Mouse (Mus musculus) erythroblast, embryonic 14.5 days (primary cell): Measurements from ENCODE around the gene Gm12248. TPM values are rescaled to one million over a fixed set of nuclear protein-coding genes. Genes with fewer than 3 reads are reported as not detected.

ENCODE experiments used
- H3K27me3 ChIP-seq: 2 replicates; pipeline ENCODE4 v1.6.1; 2012; ENCODE audit warnings: inconsistent platforms; ENCODE audit not compliant: control insufficient read depth
- H3K36me3 ChIP-seq: 2 replicates; pipeline ENCODE4 v1.6.1; 2012; ENCODE audit warnings: mild to moderate bottlenecking, inconsistent platforms; ENCODE audit not compliant: control insufficient read depth
- H3K4me1 ChIP-seq: 2 replicates; pipeline ENCODE4 v1.6.1; 2012; ENCODE audit warnings: inconsistent platforms; ENCODE audit not compliant: control insufficient read depth
- H3K4me3 ChIP-seq: replicated peaks from 2 replicates; pipeline ENCODE3; 2012; ENCODE audit warnings: moderate library complexity, mild to moderate bottlenecking, inconsistent platforms
- H3K9me3 ChIP-seq: 2 replicates; pipeline ENCODE4 v1.6.1; 2012; ENCODE audit warnings: low read length, inconsistent platforms, mixed read lengths; ENCODE audit not compliant: control insufficient read depth
- GATA1 ChIP-seq: IDR thresholded peaks from 2 replicates; pipeline ENCODE4 v1.6.1; 2012; ENCODE audit warnings: low read length, inconsistent platforms, mixed read lengths
- TAL1 ChIP-seq: IDR thresholded peaks from 3 replicates; pipeline ENCODE4 v1.6.1; 2012; ENCODE audit warnings: low read length, inconsistent platforms, mixed read lengths
- polyA plus RNA-seq: library from polyadenylated mRNA; stranded (reverse); fragments of >175 nt; gene quantifications from 2 replicates; pipeline ENCODE4 v1.2.3, GENCODE M21; 2012

Gm12248 gene
- polyA plus RNA-seq, 1 experiment: not detected

DNA sequence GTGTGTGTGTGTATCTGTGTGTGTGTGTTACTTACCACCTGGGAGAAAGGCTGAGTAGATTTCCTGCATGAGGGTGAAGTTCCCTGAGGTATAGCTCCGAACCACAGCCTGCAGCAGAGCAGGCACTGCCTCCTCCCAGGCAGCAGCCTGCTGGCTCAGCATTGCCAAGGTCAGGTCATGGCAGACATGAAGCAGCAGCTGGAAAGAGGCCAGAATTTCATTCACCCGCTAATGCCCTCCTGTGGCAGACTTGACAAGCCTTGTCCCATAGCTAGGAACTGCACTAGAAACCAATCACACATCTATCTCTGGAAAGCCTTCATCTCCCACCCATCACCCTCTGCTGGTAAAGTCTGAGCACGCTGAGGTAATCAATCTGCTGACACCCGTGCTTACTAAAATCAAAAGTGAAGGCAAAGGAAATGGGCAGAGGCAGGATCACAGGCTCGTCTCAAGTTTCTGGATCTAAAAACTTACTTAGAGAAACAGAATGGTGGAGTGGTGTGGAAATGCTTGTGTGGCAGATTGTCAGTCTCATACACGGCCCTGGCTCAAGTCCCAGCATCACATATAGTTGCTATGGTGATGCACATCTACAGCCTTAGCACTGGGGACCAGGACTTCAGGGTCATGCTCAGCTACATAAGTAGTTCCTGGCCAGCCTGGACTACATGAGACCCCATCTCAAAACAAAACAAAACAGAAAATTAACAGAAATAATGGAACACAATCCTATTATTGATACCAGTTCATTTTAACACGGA, 33.6 kb upstream of the Gm12248 start:
- no peak for TF ChIP-seq GATA1
- TF ChIP-seq TAL1: no peak
- H3K4me3 ChIP-seq: no peak overlapping the region
- no peaks in the 10 kb centered on the region for H3K9me3 ChIP-seq
- no peaks in the 10 kb centered on the region for H3K27me3 ChIP-seq
- peaks cover 25% of the 10 kb centered on the region for H3K4me1 ChIP-seq
- peaks cover 92% of the 10 kb centered on the region for H3K36me3 ChIP-seq

DNA sequence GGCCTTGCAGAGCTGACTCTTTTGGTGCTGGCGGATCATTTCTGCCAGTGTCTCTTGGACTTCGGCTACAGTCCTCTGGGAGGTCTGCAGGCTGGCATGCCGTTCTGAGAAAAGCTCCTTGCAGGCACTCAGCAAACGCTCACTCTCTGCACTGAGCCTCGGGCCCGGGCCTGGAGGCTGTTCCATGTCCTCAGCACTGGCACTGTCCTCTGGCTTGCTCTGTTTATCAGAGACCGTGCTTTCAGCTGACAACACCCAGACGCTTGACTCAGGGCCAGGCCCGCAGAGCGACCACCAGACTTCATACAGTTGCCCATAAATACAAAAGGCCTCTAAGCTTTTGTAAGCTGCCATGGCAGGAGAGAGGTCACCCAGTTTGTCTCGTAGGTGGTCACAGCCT, 32.1 kb upstream of the Gm12248 start:
- H3K4me1 ChIP-seq: peaks cover 25% of the 10 kb centered on the region
- peaks cover 93% of the 10 kb centered on the region for H3K36me3 ChIP-seq
- TF ChIP-seq TAL1: no peak
- no peak for TF ChIP-seq GATA1
- no peaks in the 10 kb centered on the region for H3K27me3 ChIP-seq
- no peaks in the 10 kb centered on the region for H3K9me3 ChIP-seq
- no peak overlapping the region for H3K4me3 ChIP-seq

DNA sequence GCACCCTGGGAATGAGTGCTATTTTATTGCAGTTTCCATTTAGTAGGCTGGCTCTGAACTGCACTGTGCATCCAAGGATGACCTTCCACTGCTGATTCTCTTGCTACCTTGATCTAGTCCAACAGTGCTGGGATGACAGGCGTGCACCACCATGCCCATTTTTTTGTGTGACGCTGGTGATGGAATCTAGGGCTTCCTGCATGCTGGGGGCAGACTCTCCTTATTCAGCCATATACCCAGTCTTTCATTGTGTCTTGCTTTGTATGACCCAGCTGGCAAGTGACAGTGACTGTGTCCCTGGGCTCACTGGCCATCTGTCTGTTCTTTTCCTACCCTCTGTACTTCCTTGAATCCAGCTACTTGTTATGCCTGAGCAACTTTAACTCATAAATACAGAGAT, 30.8 kb upstream of the Gm12248 start:
- H3K9me3 ChIP-seq: no peaks in the 10 kb centered on the region
- no peaks in the 10 kb centered on the region for H3K27me3 ChIP-seq
- TF ChIP-seq TAL1 (no peak), GATA1 (no peak)
- H3K4me3 ChIP-seq: no peak overlapping the region
- H3K36me3 ChIP-seq: peaks cover 87% of the 10 kb centered on the region
- H3K4me1 ChIP-seq: peaks cover 25% of the 10 kb centered on the region

DNA sequence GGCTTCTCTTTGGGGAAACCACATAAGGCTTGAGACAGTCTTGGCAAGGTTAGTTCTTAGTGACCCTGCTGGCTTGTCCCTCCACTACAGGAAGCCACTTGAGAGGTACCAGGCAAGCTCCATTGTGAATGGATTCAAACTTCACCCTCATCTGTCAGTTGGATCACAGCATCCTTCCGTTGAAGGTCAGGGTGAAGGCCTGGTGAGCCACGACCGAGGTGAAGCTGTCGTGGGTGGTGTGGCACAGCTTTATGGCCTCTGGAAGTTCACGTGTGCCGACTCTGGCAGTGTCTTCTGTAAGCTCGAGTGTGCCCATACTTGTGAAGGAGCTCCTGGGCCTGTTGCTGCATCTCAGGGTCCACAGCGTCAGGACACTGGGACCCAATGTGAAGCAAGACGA, 28.4 kb upstream of the Gm12248 start:
- peaks cover 90% of the 10 kb centered on the region for H3K36me3 ChIP-seq
- TF ChIP-seq GATA1: no peak
- no peak for TF ChIP-seq TAL1
- peaks cover 4% of the 10 kb centered on the region for H3K4me1 ChIP-seq
- no peak overlapping the region for H3K4me3 ChIP-seq
- no peaks in the 10 kb centered on the region for H3K9me3 ChIP-seq
- no peaks in the 10 kb centered on the region for H3K27me3 ChIP-seq

DNA sequence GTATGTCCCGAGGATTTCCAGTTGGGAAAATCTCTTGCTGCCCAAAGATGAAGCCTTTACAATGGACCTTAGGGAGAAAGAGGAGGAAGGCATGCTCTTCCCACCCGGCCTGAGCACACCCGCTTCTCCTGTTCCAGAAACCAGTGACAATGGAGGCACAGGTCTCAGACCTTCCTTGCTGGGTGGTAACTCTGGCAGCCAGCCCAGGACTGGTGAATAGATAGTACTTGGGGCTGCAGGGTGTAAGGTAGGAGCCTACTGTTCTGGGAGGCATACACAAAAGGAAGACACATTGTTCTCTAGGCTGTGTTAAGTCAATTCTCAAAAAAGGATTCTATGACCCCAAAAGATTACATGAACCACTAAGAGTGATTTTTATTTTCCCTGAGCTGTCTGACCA, 27.7 kb upstream of the Gm12248 start:
- H3K36me3 ChIP-seq: peaks cover 90% of the 10 kb centered on the region
- TF ChIP-seq TAL1 (no peak), GATA1 (no peak)
- no peaks in the 10 kb centered on the region for H3K9me3 ChIP-seq
- 0 out of 2 replicates have a peak, but pooled peaks cover 4% of the 10 kb centered on the region for H3K4me1 ChIP-seq
- no peak overlapping the region for H3K4me3 ChIP-seq
- H3K27me3 ChIP-seq: no peaks in the 10 kb centered on the region

DNA sequence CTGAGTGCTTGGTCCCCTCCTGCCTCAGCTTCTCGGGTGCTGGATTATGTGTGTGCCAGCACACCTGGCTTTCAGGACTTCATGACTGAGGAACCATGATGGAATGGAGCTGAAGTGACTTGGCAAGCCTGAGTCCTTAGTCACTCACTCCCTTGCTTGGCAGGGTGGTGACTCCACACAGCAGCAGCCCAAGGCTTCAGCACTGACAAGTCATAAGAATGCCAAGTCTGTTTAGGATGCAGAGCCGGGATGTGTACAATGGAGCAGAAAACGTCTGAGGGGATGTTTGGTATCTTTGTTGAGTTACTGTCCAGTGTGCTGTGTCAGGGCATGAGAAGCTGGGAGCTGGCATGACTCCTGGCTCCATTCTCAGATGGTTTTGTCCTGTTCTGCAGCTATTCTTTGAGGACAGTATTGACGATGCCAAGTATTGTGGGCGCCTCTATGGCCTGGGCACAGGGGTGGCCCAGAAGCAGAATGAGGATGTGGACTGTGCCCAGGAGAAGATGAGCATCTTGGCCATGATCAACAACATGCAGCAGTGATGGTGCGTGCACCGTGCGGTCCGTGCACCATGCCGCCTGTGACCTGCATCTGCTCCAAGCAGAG, 24.2 kb upstream of the Gm12248 start:
- H3K4me3 ChIP-seq: no peak overlapping the region
- peaks cover 90% of the 10 kb centered on the region for H3K36me3 ChIP-seq
- no peak for TF ChIP-seq TAL1
- no peak for TF ChIP-seq GATA1
- 0 out of 2 replicates have a peak, but pooled peaks cover 2% of the 10 kb centered on the region for H3K4me1 ChIP-seq
- no peaks in the 10 kb centered on the region for H3K9me3 ChIP-seq
- H3K27me3 ChIP-seq: no peaks in the 10 kb centered on the region

DNA sequence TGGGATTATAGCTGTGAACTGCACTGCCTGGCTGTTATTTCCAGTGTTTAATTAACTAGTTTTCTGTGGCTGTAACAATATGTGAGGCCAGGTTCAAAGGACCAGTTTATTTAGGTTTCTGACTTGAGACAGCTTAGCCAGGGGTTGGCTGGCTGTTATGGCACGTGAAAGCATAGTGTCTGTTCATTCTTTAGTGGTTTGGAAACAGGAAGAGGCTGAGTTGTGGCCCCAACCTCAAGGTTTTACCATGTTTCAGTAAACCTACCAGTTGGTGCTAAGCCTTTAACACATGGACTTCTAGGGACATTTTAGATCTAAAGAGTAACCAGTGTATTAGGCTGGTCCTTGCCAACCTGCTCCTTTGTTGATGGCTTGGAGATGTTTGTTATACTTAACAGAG, 23.6 kb upstream of the Gm12248 start:
- 0 out of 2 replicates have a peak, but pooled peaks cover 2% of the 10 kb centered on the region for H3K4me1 ChIP-seq
- TF ChIP-seq GATA1 (no peak), TAL1 (no peak)
- no peaks in the 10 kb centered on the region for H3K27me3 ChIP-seq
- H3K4me3 ChIP-seq: no peak overlapping the region
- no peaks in the 10 kb centered on the region for H3K9me3 ChIP-seq
- peaks cover 89% of the 10 kb centered on the region for H3K36me3 ChIP-seq

DNA sequence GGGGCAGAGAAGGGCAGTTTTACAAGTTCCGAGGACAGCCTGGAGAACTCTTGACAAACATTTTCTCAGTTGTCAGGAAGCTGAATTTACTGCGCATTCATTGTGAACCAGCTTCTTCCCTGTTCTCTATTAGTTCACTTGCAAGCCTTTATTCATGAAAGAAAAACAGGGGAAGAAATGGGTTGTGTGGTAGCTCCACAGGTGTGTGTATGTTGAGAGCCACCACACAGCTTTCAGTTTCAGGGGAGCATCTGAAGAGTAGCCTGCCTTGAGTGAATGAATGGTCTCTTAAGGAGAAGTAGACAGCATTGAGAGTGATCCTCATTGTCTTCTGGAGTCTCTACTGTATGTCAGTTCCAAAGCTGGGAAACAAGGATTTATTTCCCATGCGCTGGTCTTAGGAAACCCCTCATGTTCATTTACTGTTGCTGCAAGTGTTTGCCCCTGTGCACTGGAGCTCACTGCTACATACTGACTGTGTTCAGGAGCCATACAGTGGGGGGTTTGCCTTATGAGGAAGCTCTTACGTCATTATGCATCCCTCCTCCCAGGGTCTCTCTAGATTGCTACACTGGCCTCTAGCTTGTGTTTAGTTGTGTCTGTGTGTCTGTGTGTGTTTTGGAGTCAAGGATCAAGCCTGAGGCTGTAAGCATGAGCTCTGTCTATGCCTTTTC, 14.9 kb upstream of the Gm12248 start:
- Histone ChIP-seq H3K27me3 (no peaks in the 10 kb centered on the region), H3K36me3 (peaks cover 46% of the 10 kb centered on the region), H3K4me1 (peaks cover 48% of the 10 kb centered on the region), H3K9me3 (no peaks in the 10 kb centered on the region), H3K4me3 (no peak overlapping the region)
- TF ChIP-seq TAL1: no peak
- TF ChIP-seq GATA1: no peak

DNA sequence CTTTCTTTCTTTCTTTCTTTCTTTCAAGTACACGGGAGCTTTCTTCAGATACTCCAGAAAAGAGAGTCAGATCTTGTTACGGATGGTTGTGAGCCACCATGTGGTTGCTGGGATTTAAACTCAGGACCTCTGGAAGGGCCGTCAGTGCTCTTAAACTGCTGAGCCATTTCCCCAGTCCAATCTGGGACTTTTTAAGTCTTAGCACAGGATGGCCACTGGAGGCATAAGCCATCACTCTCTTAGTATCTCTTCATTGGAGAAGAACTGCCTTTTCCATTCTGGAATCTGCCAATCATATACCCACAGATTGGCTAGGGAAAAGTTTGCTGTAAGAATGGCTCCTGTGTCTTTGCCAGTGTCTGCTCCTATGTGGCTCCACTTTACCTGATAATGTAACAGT, 14.1 kb upstream of the Gm12248 start:
- no peak overlapping the region for H3K4me3 ChIP-seq
- H3K27me3 ChIP-seq: no peaks in the 10 kb centered on the region
- no peaks in the 10 kb centered on the region for H3K9me3 ChIP-seq
- peaks cover 52% of the 10 kb centered on the region for H3K4me1 ChIP-seq
- peaks cover 40% of the 10 kb centered on the region for H3K36me3 ChIP-seq
- no peak for TF ChIP-seq GATA1
- TF ChIP-seq TAL1: no peak
